Comparison of ENCODE assay signal across 8 mouse cellular contexts in the genomic region with DNA sequence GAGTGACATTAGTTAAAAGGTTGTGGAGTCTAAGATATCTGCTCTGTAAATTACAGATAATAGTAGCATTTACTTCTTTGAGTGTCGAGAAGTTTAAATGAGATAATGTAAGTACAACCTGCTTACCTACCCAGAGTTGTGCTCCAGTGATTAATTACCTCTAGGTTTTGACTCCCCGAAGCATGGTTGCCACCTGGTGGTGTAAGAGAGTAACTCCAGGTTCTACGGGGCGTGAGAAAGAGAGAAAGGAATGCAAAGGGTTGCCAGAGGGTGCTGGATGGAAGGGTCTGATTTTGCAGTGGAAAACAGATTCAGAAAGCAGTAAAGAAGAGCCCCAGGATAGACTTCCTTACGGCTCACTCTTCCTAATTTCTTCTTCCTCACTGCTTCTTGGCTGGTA.
DNase-seq lines count a peak whose midpoint lies in the region; ATAC-seq and TF ChIP-seq lines count a peak whose summit lies in the region.

No protein-coding gene starts in this region.

- no peak overlapping the region for H3K4me2 ChIP-seq in liver, embryonic 14.5 days (ENCODE audit: low read depth)

- peak; percentile 5 for DNase-seq in cerebellum, adult 11 months
- no peak for DNase-seq in cerebellum, adult 8-10 months
- no peak for DNase-seq in liver, embryonic 14.5 days (ENCODE audit: low read depth in 3 of 3, low spot score in 3 of 3)
- no peak for DNase-seq in liver
- DNase-seq in adrenal gland, postnatal 14 days = peak; percentile 38
- peak; percentile 31 for DNase-seq in left cerebral cortex, postnatal 4 days
- no peak for DNase-seq in ovary, postnatal 10 days (ENCODE audit: low spot score)

- H3K27me3 ChIP-seq in liver, embryonic 14.5 days (ENCODE audit: control insufficient read depth, insufficient read depth, low read length) = no peaks in the 10 kb centered on the region

- TF ChIP-seq CTCF in liver, embryonic 14.5 days (IDR thresholded peaks at IDR 0.05; ENCODE audit: low read depth) = peak; percentile 50

- H3K36me3 ChIP-seq in liver, embryonic 14.5 days (replicated peaks; ENCODE audit: control insufficient read depth, insufficient read depth, low read depth) = no peaks in the 10 kb centered on the region

- H3K27ac ChIP-seq in liver, embryonic 14.5 days = no peak overlapping the region

- ATAC-seq in liver, embryonic 14.5 days (ENCODE audit: insufficient read depth) = no peak
- peak; percentile 69 for ATAC-seq in granulocyte monocyte progenitor cell, adult 5-6 weeks (replicated peaks; ENCODE audit: poor library complexity, severe bottlenecking)

- no peaks in the 10 kb centered on the region for H3K9me3 ChIP-seq in liver, embryonic 14.5 days (ENCODE audit: control insufficient read depth, low read length)

- H3K4me1 ChIP-seq in liver, embryonic 14.5 days (replicated peaks; ENCODE audit: control insufficient read depth in 2 of 2, insufficient read depth in 2 of 2, low read length in 1 of 2) = no peaks in the 10 kb centered on the region

- no peak overlapping the region for H3K4me3 ChIP-seq in liver, embryonic 14.5 days (ENCODE audit: insufficient read depth in 1 of 2, low read depth in 2 of 2, low read length in 2 of 2)

- 22% methylated on average over 5 of the region's 5 CpGs for WGBS in liver, embryonic 14.5 days (ENCODE audit: insufficient replicate concordance)

- TF ChIP-seq EP300 in liver, embryonic 14.5 days (IDR thresholded peaks at IDR 0.05; ENCODE audit: low read depth) = no peak

- intact Hi-C loops in left cerebral cortex, postnatal 4 days (cut with DNase I) = loop anchor here (5.0 kb wide), 2 partner anchors 76 to 171 kb away; a partner anchor contains a TSS

- H3K9ac ChIP-seq in liver, embryonic 14.5 days (replicated peaks) = no peak overlapping the region

Comparison
In these comparisons a context has a peak if more than half of its experiments do, and no peak if none do; other contexts are left out.
1. DNase-seq: peak in cerebellum, adult 11 months (single experiment), adrenal gland, postnatal 14 days (single experiment) and left cerebral cortex, postnatal 4 days (single experiment); none in cerebellum, adult 8-10 months (single experiment), liver, embryonic 14.5 days (0 of 3), liver (single experiment) and ovary, postnatal 10 days (single experiment).